Mouse (Mus musculus): ENCODE measurements around the gene Phf5a. TPM values are rescaled to one million over a fixed set of nuclear protein-coding genes. Genes with fewer than 3 reads are reported as not detected.

The Phf5a gene
- total and polyA plus RNA-seq, 3 experiments = 10.3 to 99.2 (median 79.6) TPM

- Histone ChIP-seq H3K36me3 (replicated peaks) (peaks cover 48% of the 10 kb centered on the region), H3K4me1 (ENCODE audit: insufficient read depth, low read depth, low read length) (peaks cover 25% of the 10 kb centered on the region), H3K27me3 (ENCODE audit: insufficient read depth, low read length) (peaks cover 13% of the 10 kb centered on the region), H3K4me3 (ENCODE audit: low read depth, low read length) (no peak overlapping the region), H3K9me3 (replicated peaks) (no peaks in the 10 kb centered on the region)
- DNase-seq (ENCODE audit: low spot score) = no peak
- TF ChIP-seq CTCF (IDR thresholded peaks at IDR 0.05; ENCODE audit: low read depth, low read length) = no peak
- no peak for TF ChIP-seq GATA1 (IDR thresholded peaks at IDR 0.05; ENCODE audit: borderline replicate concordance, low read length)
- no peak for TF ChIP-seq GATA2 (IDR thresholded peaks at IDR 0.05; ENCODE audit: borderline replicate concordance, low read depth, low read length)
- no peak for TF ChIP-seq POLR2AphosphoS5 (IDR thresholded peaks at IDR 0.05; ENCODE audit: insufficient replicate concordance, low read depth, low read length)
- TF ChIP-seq TAL1 (conservative IDR thresholded peaks at IDR 0.05; ENCODE audit: low read depth, low read length) = no peak
- ATAC-seq (ENCODE audit: extremely low read depth, insufficient number of reproducible peaks, low FRiP score, poor library complexity, severe bottlenecking) = peak; percentile 15; the same call in 1 of the 2 replicates
Measured at GRCm38 (mm10) chr15:81845724-81846123, 26.0 kb downstream of the Phf5a start.

DNA sequence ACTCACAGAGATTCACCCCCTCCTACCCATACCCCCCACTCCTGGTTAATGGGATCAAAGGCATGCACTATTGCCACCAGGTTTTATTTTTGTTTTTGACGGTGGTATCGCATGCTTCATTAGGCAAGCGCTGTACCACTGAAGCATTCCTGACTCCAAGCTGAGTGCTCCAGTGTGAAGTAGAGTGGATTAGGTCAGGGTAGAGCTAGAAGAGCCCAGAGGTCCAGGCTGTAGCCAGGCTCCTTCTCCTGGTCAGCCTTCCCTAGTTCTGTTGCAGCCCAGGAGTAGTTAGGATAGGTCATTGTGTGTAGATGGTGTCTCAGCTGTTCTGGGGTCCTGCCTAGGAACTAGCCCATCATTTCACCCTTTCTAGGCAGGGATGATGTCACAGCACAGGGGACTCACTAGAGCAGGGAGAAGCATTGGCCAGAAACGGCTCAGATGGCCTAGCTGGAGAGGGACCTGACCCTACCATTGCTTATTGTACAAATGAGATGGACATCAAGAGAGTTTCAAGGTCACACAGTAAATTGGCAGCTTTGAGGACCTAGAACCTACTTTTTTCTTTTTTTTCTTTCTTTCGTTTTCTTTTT, 26.6 kb downstream of the Phf5a start:
- ATAC-seq (ENCODE audit: extremely low read depth, insufficient number of reproducible peaks, low FRiP score, poor library complexity, severe bottlenecking) (no peak), DNase-seq (ENCODE audit: low spot score) (no peak)
- Histone ChIP-seq H3K4me3 (ENCODE audit: low read depth, low read length) (no peak overlapping the region), H3K36me3 (replicated peaks) (peaks cover 42% of the 10 kb centered on the region), H3K27me3 (ENCODE audit: insufficient read depth, low read length) (peaks cover 16% of the 10 kb centered on the region), H3K9me3 (replicated peaks) (no peaks in the 10 kb centered on the region), H3K4me1 (ENCODE audit: insufficient read depth, low read depth, low read length) (peaks cover 23% of the 10 kb centered on the region)
- TF ChIP-seq POLR2AphosphoS5 (IDR thresholded peaks at IDR 0.05; ENCODE audit: insufficient replicate concordance, low read depth, low read length) (no peak), CTCF (IDR thresholded peaks at IDR 0.05; ENCODE audit: low read depth, low read length) (no peak), GATA1 (IDR thresholded peaks at IDR 0.05; ENCODE audit: borderline replicate concordance, low read length) (no peak), GATA2 (IDR thresholded peaks at IDR 0.05; ENCODE audit: borderline replicate concordance, low read depth, low read length) (no peak), TAL1 (conservative IDR thresholded peaks at IDR 0.05; ENCODE audit: low read depth, low read length) (no peak)

DNA sequence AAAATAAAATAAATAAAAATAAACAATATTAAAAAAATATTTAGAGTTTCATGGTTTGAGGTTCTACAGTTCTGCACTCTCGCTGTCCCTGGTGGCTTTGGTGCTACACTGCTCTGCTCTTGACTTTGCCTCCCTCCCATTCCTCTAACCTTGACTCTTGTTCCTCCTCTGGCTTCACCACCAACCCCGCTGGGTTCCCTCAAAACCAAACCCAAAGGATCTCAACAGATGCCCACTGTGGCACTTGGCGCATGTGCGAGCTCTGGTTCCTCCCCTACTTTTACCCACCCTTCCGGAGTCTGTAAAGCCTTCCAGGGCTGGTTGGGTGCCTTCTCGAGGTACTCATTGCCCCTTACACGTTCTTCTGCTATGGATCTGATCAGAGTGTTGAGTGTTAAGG, 29.4 kb downstream of the Phf5a start:
- TF ChIP-seq GATA1 (IDR thresholded peaks at IDR 0.05; ENCODE audit: borderline replicate concordance, low read length) (no peak), GATA2 (IDR thresholded peaks at IDR 0.05; ENCODE audit: borderline replicate concordance, low read depth, low read length) (no peak), TAL1 (conservative IDR thresholded peaks at IDR 0.05; ENCODE audit: low read depth, low read length) (no peak), CTCF (IDR thresholded peaks at IDR 0.05; ENCODE audit: low read depth, low read length) (no peak), POLR2AphosphoS5 (IDR thresholded peaks at IDR 0.05; ENCODE audit: insufficient replicate concordance, low read depth, low read length) (no peak)
- H3K27me3 ChIP-seq (ENCODE audit: insufficient read depth, low read length) = peaks cover 34% of the 10 kb centered on the region
- no peak for ATAC-seq (ENCODE audit: extremely low read depth, insufficient number of reproducible peaks, low FRiP score, poor library complexity, severe bottlenecking)
- no peak overlapping the region for H3K4me3 ChIP-seq (ENCODE audit: low read depth, low read length)
- no peaks in the 10 kb centered on the region for H3K9me3 ChIP-seq (replicated peaks)
- H3K4me1 ChIP-seq (ENCODE audit: insufficient read depth, low read depth, low read length) = peaks cover 25% of the 10 kb centered on the region
- H3K36me3 ChIP-seq (replicated peaks) = peaks cover 20% of the 10 kb centered on the region
- no peak for DNase-seq (ENCODE audit: low spot score)

- no peak overlapping the region for H3K4me3 ChIP-seq (ENCODE audit: low read depth, low read length)
- H3K36me3 ChIP-seq (replicated peaks) = peaks cover 3% of the 10 kb centered on the region
- DNase-seq (ENCODE audit: low spot score) = no peak
- TF ChIP-seq TAL1 (conservative IDR thresholded peaks at IDR 0.05; ENCODE audit: low read depth, low read length) (no peak), GATA2 (IDR thresholded peaks at IDR 0.05; ENCODE audit: borderline replicate concordance, low read depth, low read length) (no peak), CTCF (IDR thresholded peaks at IDR 0.05; ENCODE audit: low read depth, low read length) (no peak), GATA1 (IDR thresholded peaks at IDR 0.05; ENCODE audit: borderline replicate concordance, low read length) (no peak), POLR2AphosphoS5 (IDR thresholded peaks at IDR 0.05; ENCODE audit: insufficient replicate concordance, low read depth, low read length) (no peak)
- H3K9me3 ChIP-seq (replicated peaks) = no peaks in the 10 kb centered on the region
- ATAC-seq (ENCODE audit: extremely low read depth, insufficient number of reproducible peaks, low FRiP score, poor library complexity, severe bottlenecking) = no peak
- peaks cover 31% of the 10 kb centered on the region for H3K4me1 ChIP-seq (ENCODE audit: insufficient read depth, low read depth, low read length)
- peaks cover 52% of the 10 kb centered on the region for H3K27me3 ChIP-seq (ENCODE audit: insufficient read depth, low read length)
Measured at GRCm38 (mm10) chr15:81840306-81840705, 31.4 kb downstream of the Phf5a start.

GRCm38 (mm10) chr15:81839634-81840033, 32.1 kb downstream of the Phf5a start:
- Histone ChIP-seq H3K9me3 (replicated peaks) (no peaks in the 10 kb centered on the region), H3K4me1 (ENCODE audit: insufficient read depth, low read depth, low read length) (peaks cover 27% of the 10 kb centered on the region), H3K27me3 (ENCODE audit: insufficient read depth, low read length) (peaks cover 57% of the 10 kb centered on the region), H3K36me3 (replicated peaks) (no peaks in the 10 kb centered on the region), H3K4me3 (ENCODE audit: low read depth, low read length) (no peak overlapping the region)
- ATAC-seq (ENCODE audit: extremely low read depth, insufficient number of reproducible peaks, low FRiP score, poor library complexity, severe bottlenecking) = no peak
- TF ChIP-seq POLR2AphosphoS5 (IDR thresholded peaks at IDR 0.05; ENCODE audit: insufficient replicate concordance, low read depth, low read length) (no peak), TAL1 (conservative IDR thresholded peaks at IDR 0.05; ENCODE audit: low read depth, low read length) (no peak), GATA1 (IDR thresholded peaks at IDR 0.05; ENCODE audit: borderline replicate concordance, low read length) (no peak), CTCF (IDR thresholded peaks at IDR 0.05; ENCODE audit: low read depth, low read length) (no peak), GATA2 (IDR thresholded peaks at IDR 0.05; ENCODE audit: borderline replicate concordance, low read depth, low read length) (no peak)
- DNase-seq (ENCODE audit: low spot score) = no peak

DNA sequence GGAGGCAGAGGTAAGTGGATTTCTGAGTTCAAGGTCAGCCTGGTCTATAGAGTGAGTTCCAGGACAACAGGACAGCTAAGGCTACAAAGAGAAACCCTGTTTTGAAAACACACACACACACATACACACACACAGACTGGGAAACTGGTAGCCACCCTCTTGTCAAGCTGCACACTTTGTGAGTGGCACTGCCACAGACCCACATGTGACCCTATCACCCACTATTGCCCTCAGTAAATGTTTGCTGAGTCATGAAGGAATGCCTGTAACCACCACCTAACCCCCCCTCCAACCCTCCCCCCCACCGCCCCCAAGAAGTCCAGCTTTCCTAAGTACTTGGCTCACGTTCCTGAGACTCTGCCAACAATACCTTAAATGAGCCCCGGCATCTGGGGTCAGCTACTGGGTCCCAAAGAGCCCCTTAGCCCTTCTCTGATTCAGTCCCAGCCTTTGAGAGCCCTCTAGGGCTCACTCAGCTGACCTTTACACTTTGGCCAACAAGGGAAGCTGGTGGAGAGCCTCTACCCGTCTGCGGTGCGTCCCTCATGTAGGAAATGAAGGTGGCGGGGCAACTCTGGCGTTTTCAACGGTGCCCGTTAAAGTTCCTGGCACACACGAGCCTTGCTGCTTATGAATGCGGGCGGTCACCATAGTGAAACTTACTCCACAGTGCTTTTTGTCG, 33.0 kb downstream of the Phf5a start:
- Histone ChIP-seq H3K36me3 (replicated peaks) (no peaks in the 10 kb centered on the region), H3K27me3 (ENCODE audit: insufficient read depth, low read length) (peaks cover 67% of the 10 kb centered on the region), H3K4me3 (ENCODE audit: low read depth, low read length) (no peak overlapping the region), H3K4me1 (ENCODE audit: insufficient read depth, low read depth, low read length) (peaks cover 27% of the 10 kb centered on the region), H3K9me3 (replicated peaks) (no peaks in the 10 kb centered on the region)
- ATAC-seq (ENCODE audit: extremely low read depth, insufficient number of reproducible peaks, low FRiP score, poor library complexity, severe bottlenecking) = no peak
- no peak for DNase-seq (ENCODE audit: low spot score)
- no peak for TF ChIP-seq GATA1 (IDR thresholded peaks at IDR 0.05; ENCODE audit: borderline replicate concordance, low read length)
- TF ChIP-seq GATA2 (IDR thresholded peaks at IDR 0.05; ENCODE audit: borderline replicate concordance, low read depth, low read length) = no peak
- TF ChIP-seq POLR2AphosphoS5 (IDR thresholded peaks at IDR 0.05; ENCODE audit: insufficient replicate concordance, low read depth, low read length) = no peak
- no peak for TF ChIP-seq TAL1 (conservative IDR thresholded peaks at IDR 0.05; ENCODE audit: low read depth, low read length)
- no peak for TF ChIP-seq CTCF (IDR thresholded peaks at IDR 0.05; ENCODE audit: low read depth, low read length)
